Mouse (Mus musculus) olfactory bulb, adult 2 months (tissue): ENCODE results near the gene Wnt3.

Experiments used
- CTCF ChIP-seq: fragments of 200-500 bp; IDR thresholded peaks from 2 replicates; pipeline ENCODE4 v1.5.1; 2012; ENCODE audit warnings: low read depth, mild to moderate bottlenecking, low read length, moderate library complexity; ENCODE audit not compliant: insufficient read depth
- POLR2A ChIP-seq: fragments of 200-500 bp; IDR thresholded peaks from 2 replicates; pipeline ENCODE4 v1.6.1; 2012; ENCODE audit warnings: mild to moderate bottlenecking, low read depth, low read length, moderate library complexity; ENCODE audit not compliant: insufficient read depth

- TF ChIP-seq POLR2A (no peak), CTCF (no peak)
Measured at GRCm38 (mm10) chr11:103732306-103732705, 41.6 kb upstream of the Wnt3 start.
